Mouse (Mus musculus) embryonic facial prominence, embryonic 10.5 days (tissue): Measurements from ENCODE around the gene Gm49392. TPM values are rescaled to one million over a fixed set of nuclear protein-coding genes. Genes with fewer than 3 reads are reported as not detected.

Experiments used
- DNase-seq: peaks from one replicate; pipeline ENCODE4 v3.0.0-alpha.2; 2017; ENCODE audit warnings: low spot score
- H3K27ac ChIP-seq: fragments of 300-500 bp; sonication (generic); replicated peaks from 2 replicates; pipeline ENCODE4 v1.5.1; 2016; ENCODE audit warnings: mild to moderate bottlenecking
- H3K27me3 ChIP-seq: fragments of 300-500 bp; sonication (generic); replicated peaks from 2 replicates; pipeline ENCODE4 v1.6.1; 2016; ENCODE audit warnings: low read depth, mild to moderate bottlenecking; ENCODE audit not compliant: poor library complexity, severe bottlenecking
- H3K36me3 ChIP-seq: fragments of 300-500 bp; sonication (generic); replicated peaks from 2 replicates; pipeline ENCODE4 v1.6.1; 2016; ENCODE audit warnings: mild to moderate bottlenecking, moderate library complexity
- H3K4me1 ChIP-seq: fragments of 300-500 bp; sonication (generic); 2 replicates; pipeline ENCODE4 v1.6.1; 2016
- H3K4me3 ChIP-seq: fragments of 300-500 bp; sonication (generic); 2 replicates; pipeline ENCODE4 v1.5.1; 2016; ENCODE audit warnings: mild to moderate bottlenecking, moderate library complexity
- H3K9me3 ChIP-seq: fragments of 300-500 bp; sonication (generic); 2 replicates; pipeline ENCODE4 v1.6.1; 2016; ENCODE audit warnings: mild to moderate bottlenecking
- WGBS: fragments of 180-500 bp; shearing (Covaris S2); methylation state at CpG from one replicate; pipeline ENCODE4 v1.1.7; 2016; 5-methylcytosine and 5-hydroxymethylcytosine counted together
- polyA plus RNA-seq: library from polyadenylated mRNA; unstranded; fragments of >200 nt; fragmentation: Nextera tagmentation; extraction: Ambion mirVana; gene quantifications from 2 replicates; pipeline ENCODE4 v1.2.1, GENCODE M21; 2016

Gene Gm49392
- polyA plus RNA-seq, 1 experiment from 2014 or later, result not detected

GRCm38 (mm10) chr13:60839353-60839902 is 57.3 kb downstream of the Gm49392 start:
- DNase-seq, result no peak
- 81% methylated on average over 2 of the region's 2 CpGs for WGBS
- no peak overlapping the region for H3K4me3 ChIP-seq

GRCm38 (mm10) chr13:60826052-60826451 is 70.6 kb downstream of the Gm49392 start:
- Histone ChIP-seq H3K27ac (no peak overlapping the region), H3K27me3 (no peaks in the 10 kb centered on the region), H3K4me3 (no peak overlapping the region), H3K9me3 (no peaks in the 10 kb centered on the region), H3K36me3 (no peaks in the 10 kb centered on the region), H3K4me1 (no peaks in the 10 kb centered on the region)
- WGBS, result 67% methylated on average over 3 of the region's 3 CpGs
- no peak for DNase-seq

More at GRCm38 (mm10) chr13:60839353-60839902, 57.3 kb downstream of the Gm49392 start:
- Histone ChIP-seq H3K4me1 (no peaks in the 10 kb centered on the region), H3K27ac (no peak overlapping the region), H3K27me3 (no peaks in the 10 kb centered on the region), H3K36me3 (no peaks in the 10 kb centered on the region), H3K9me3 (no peaks in the 10 kb centered on the region)

- WGBS, result 83% methylated on average over 3 of the region's 3 CpGs
- Histone ChIP-seq H3K27ac (no peak overlapping the region), H3K36me3 (no peaks in the 10 kb centered on the region), H3K4me1 (no peaks in the 10 kb centered on the region), H3K4me3 (no peak overlapping the region), H3K9me3 (no peaks in the 10 kb centered on the region), H3K27me3 (no peaks in the 10 kb centered on the region)
- DNase-seq, result no peak
These were observed 76.1 kb downstream of the Gm49392 start for GRCm38 (mm10) chr13:60820486-60821175.

- DNase-seq, result peak; percentile 53
- Histone ChIP-seq H3K36me3 (no peaks in the 10 kb centered on the region), H3K27ac (no peak overlapping the region), H3K27me3 (no peaks in the 10 kb centered on the region), H3K9me3 (no peaks in the 10 kb centered on the region), H3K4me3 (no peak overlapping the region), H3K4me1 (no peaks in the 10 kb centered on the region)
- 16% methylated on average over 7 of the region's 7 CpGs for WGBS
These were observed 77.2 kb downstream of the Gm49392 start for GRCm38 (mm10) chr13:60819469-60819868.

- DNase-seq, result no peak
- 67% methylated on average over 1 of the region's 1 CpGs for WGBS
- no peaks in the 10 kb centered on the region for H3K27me3 ChIP-seq
- no peaks in the 10 kb centered on the region for H3K36me3 ChIP-seq
- H3K27ac ChIP-seq, result no peak overlapping the region
- H3K4me3 ChIP-seq, result no peak overlapping the region
- H3K9me3 ChIP-seq, result no peaks in the 10 kb centered on the region
- no peaks in the 10 kb centered on the region for H3K4me1 ChIP-seq
These were observed 83.0 kb downstream of the Gm49392 start for GRCm38 (mm10) chr13:60813722-60814121.

- no peaks in the 10 kb centered on the region for H3K4me1 ChIP-seq
- H3K27ac ChIP-seq, result no peak overlapping the region
- no peak overlapping the region for H3K4me3 ChIP-seq
- H3K27me3 ChIP-seq, result no peaks in the 10 kb centered on the region
- WGBS, result 88% methylated on average over 6 of the region's 6 CpGs
- no peak for DNase-seq
- no peaks in the 10 kb centered on the region for H3K36me3 ChIP-seq
- no peaks in the 10 kb centered on the region for H3K9me3 ChIP-seq
These were observed 83.9 kb downstream of the Gm49392 start for GRCm38 (mm10) chr13:60812768-60813167.

GRCm38 (mm10) chr13:60809690-60810089 is 87.0 kb downstream of the Gm49392 start:
- DNase-seq, result no peak
- WGBS, result 78% methylated on average over 2 of the region's 2 CpGs
- Histone ChIP-seq H3K4me3 (no peak overlapping the region), H3K36me3 (no peaks in the 10 kb centered on the region), H3K27me3 (no peaks in the 10 kb centered on the region), H3K9me3 (no peaks in the 10 kb centered on the region), H3K27ac (no peak overlapping the region), H3K4me1 (no peaks in the 10 kb centered on the region)

- Histone ChIP-seq H3K27me3 (no peaks in the 10 kb centered on the region), H3K36me3 (no peaks in the 10 kb centered on the region), H3K9me3 (no peaks in the 10 kb centered on the region), H3K4me3 (no peak within 1 kb of the TSS), H3K27ac (no peak within 1 kb of the TSS), H3K4me1 (no peaks in the 10 kb centered on the region)
- WGBS, result 81% methylated on average over 1 of the region's 1 CpGs
- no peak for DNase-seq
These were observed 93.9 kb downstream of the Gm49392 start, which contains the start of gene Ctsll3 for GRCm38 (mm10) chr13:60802749-60803148. Ctsll3 (minus strand) TSS chr13:60802849.

Other genes starting within 250 kb of the Gm49392 start
- gene BC051665, start 110.5 kb downstream of the Gm49392 start, polyA plus RNA-seq, result not detected in 2 replicates
- gene Ctsll3, start 94.0 kb downstream of the Gm49392 start, polyA plus RNA-seq, result not detected in 2 replicates
- gene 4930486L24Rik, start 32.4 kb downstream of the Gm49392 start, polyA plus RNA-seq, result 0.16 TPM in 1 of 2 replicates, not detected in the other
- gene Ctla2b, start 553 bp upstream of the Gm49392 start, polyA plus RNA-seq, result 0.80 and 1.7 TPM in 2 replicates
- not detected in 2 replicates for gene Tpbpb, start 8.0 kb upstream of the Gm49392 start, polyA plus RNA-seq
- not detected in 2 replicates for gene Gm49393, start 38.7 kb upstream of the Gm49392 start, polyA plus RNA-seq
- 0.69 and 1.0 TPM in 2 replicates for gene Gm49391, start 39.7 kb upstream of the Gm49392 start, polyA plus RNA-seq
- 8.7 and 9.3 TPM in 2 replicates for gene Ctla2a, start 39.7 kb upstream of the Gm49392 start, polyA plus RNA-seq
- not detected in 2 replicates for gene Tpbpa, start 45.1 kb upstream of the Gm49392 start, polyA plus RNA-seq
- gene Ctsj, start 109.1 kb upstream of the Gm49392 start, polyA plus RNA-seq, result not detected in 2 replicates
- gene Ctsq, start 143.7 kb upstream of the Gm49392 start, polyA plus RNA-seq, result not detected in 2 replicates